Mouse (Mus musculus) lung, embryonic 14.5 days (tissue): ENCODE data around the gene Lrp11. TPM values are rescaled to one million over a fixed set of nuclear protein-coding genes. Genes with fewer than 3 reads are reported as not detected.

ENCODE experiments used
- ATAC-seq: fragments of 200-750 bp; cut with Nextera tagmentation; 2 replicates; pipeline ENCODE4 v1.8.0; 2017; ENCODE audit warnings: mild to moderate bottlenecking, moderate TSS enrichment, moderate library complexity; ENCODE audit not compliant: insufficient read depth
- DNase-seq: peaks from one replicate; pipeline ENCODE4 v3.0.0-alpha.2; 2015
- H3K27ac ChIP-seq: fragments of 300-500 bp; sonication (generic); 2 replicates; pipeline ENCODE4 v1.5.1; 2014; ENCODE audit warnings: low read depth, mild to moderate bottlenecking, moderate library complexity
- H3K27me3 ChIP-seq: fragments of 300-500 bp; sonication (generic); 2 replicates; pipeline ENCODE4 v1.6.1; 2014; ENCODE audit warnings: low read length, control low read depth; ENCODE audit not compliant: insufficient read depth
- H3K36me3 ChIP-seq: fragments of 300-500 bp; sonication (generic); 2 replicates; pipeline ENCODE4 v1.6.1; 2014; ENCODE audit warnings: control low read depth; ENCODE audit not compliant: insufficient read depth
- H3K4me1 ChIP-seq: fragments of 300-500 bp; sonication (generic); 2 replicates; pipeline ENCODE4 v1.6.1; 2014; ENCODE audit warnings: antibody characterized with exemption, control low read depth; ENCODE audit not compliant: insufficient read depth
- H3K4me2 ChIP-seq: fragments of 300-500 bp; sonication (generic); 2 replicates; pipeline ENCODE4 v1.6.1; 2014; ENCODE audit warnings: mild to moderate bottlenecking
- H3K4me3 ChIP-seq: fragments of 300-500 bp; sonication (generic); 2 replicates; pipeline ENCODE4 v1.5.1; 2014; ENCODE audit warnings: low read depth, low read length
- H3K9ac ChIP-seq: fragments of 300-500 bp; sonication (generic); 2 replicates; pipeline ENCODE4 v1.6.1; 2014
- H3K9me3 ChIP-seq: fragments of 300-500 bp; sonication (generic); 2 replicates; pipeline ENCODE4 v1.6.1; 2016; ENCODE audit warnings: low read depth, low read length, control low read depth
- CTCF ChIP-seq: IDR thresholded peaks from 2 replicates; pipeline ENCODE4 v1.5.1; 2016; ENCODE audit warnings: antibody characterized with exemption, low read depth
- WGBS: fragments of 180-500 bp; shearing (Covaris S2); extraction: QIAGEN DNeasy Blood & Tissue Kit; methylation state at CpG from one replicate; pipeline ENCODE4 v1.1.7; 2014; 5-methylcytosine and 5-hydroxymethylcytosine counted together
- polyA plus RNA-seq: library from polyadenylated mRNA; unstranded; fragments of >200 nt; fragmentation: Nextera tagmentation; extraction: Ambion mirVana; gene quantifications from 2 replicates; pipeline ENCODE4 v1.2.1, GENCODE M21; 2014

Gene Lrp11
- polyA plus RNA-seq, 1 experiment from 2014 or later = 7.4 TPM

DNA sequence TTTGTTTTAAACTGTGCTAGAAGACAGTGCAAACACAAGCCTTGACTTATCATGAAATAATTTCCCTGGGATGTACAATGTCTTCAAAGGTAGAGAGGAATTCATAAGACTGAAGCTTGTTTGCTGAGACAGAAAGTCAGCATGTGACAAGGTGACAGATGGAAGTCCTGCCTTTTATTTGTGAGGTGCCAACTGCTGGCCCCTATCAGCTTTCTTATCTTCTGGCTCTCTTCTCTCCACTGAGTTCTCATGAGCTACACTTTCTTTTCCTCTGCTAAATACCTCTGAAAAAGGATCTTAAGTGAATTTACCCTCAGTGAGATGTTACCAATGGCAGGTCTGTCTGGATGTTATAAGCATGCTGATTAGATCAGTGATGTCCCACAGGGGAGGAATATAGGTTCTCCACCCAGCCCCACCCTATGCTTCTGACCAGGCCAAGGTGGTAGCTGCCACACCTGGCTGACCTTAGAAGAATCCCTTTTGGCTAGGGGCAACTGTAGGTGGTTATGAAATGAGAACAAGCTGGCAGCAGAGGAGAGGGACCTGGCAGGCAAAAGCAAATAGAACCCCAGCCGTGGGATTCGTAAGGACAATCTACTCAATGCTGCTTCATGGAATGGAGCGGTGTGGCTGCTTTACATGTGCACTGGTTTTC lies 34.4 kb downstream of the Lrp11 start:
- WGBS = 85% methylated on average over 3 of the region's 3 CpGs
- TF ChIP-seq CTCF = no peak
- no peak for DNase-seq

DNA sequence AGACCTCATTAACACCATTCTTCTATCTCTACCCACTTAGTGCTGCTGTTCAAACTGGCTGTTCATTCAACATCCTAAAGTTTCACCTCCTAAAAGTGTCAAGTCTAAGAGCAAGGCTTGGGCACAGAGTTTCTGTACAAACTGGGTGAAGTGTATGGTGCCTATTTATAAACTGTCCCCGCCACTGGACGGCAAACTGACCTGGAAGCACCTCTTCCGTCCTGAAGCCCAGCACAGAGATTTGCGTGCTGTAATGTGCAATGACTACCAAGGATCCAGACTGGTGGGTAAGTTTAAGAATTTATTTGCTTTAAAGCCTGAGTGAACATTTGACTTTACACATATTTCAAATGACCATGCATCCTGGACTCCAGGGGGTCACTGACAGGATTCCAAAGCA lies 39.5 kb downstream of the Lrp11 start:
- Histone ChIP-seq H3K36me3 (peaks cover 17% of the 10 kb centered on the region; the same call in 1 of the 2 replicates), H3K27me3 (no peaks in the 10 kb centered on the region), H3K4me3 (no peak overlapping the region), H3K9me3 (no peaks in the 10 kb centered on the region), H3K27ac (no peak overlapping the region), H3K9ac (no peak overlapping the region), H3K4me2 (no peak overlapping the region), H3K4me1 (no peaks in the 10 kb centered on the region)
- 88% methylated on average over 4 of the region's 4 CpGs for WGBS
- ATAC-seq (no peak), DNase-seq (no peak)
- no peak for TF ChIP-seq CTCF

More for the DNA sequence above, 34.4 kb downstream of the Lrp11 start:
- Histone ChIP-seq H3K36me3 (peaks cover 5% of the 10 kb centered on the region; the same call in 1 of the 2 replicates), H3K4me3 (no peak overlapping the region), H3K4me1 (no peaks in the 10 kb centered on the region), H3K27ac (no peak overlapping the region), H3K27me3 (no peaks in the 10 kb centered on the region), H3K9ac (no peak overlapping the region), H3K9me3 (no peaks in the 10 kb centered on the region), H3K4me2 (no peak overlapping the region)
- ATAC-seq = no peak

DNA sequence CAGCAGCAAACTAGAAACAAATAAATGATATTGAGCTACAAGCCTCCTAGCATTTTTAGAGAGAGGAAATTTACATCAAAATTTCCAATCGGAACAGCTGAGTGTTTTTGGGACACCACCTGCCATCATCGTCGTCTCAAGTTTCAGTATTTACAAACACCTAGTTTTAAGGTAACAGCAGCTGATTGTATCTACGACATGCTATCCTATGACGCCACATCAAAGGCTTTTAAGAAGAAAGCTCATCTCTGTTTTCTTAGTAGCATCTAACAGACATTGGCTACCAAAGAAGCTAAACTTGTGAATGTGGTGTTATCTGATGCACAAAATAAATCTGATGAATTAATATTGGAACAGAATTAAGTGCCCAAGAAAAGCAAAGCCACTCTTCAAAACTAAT lies 40.7 kb downstream of the Lrp11 start:
- no peak overlapping the region for H3K9ac ChIP-seq
- peaks cover 17% of the 10 kb centered on the region; the same call in 1 of the 2 replicates for H3K36me3 ChIP-seq
- WGBS = 74% methylated on average over 5 of the region's 5 CpGs
- H3K27me3 ChIP-seq = no peaks in the 10 kb centered on the region
- H3K9me3 ChIP-seq = no peaks in the 10 kb centered on the region
- TF ChIP-seq CTCF = no peak
- H3K4me2 ChIP-seq = no peak overlapping the region
- H3K27ac ChIP-seq = no peak overlapping the region
- H3K4me1 ChIP-seq = no peaks in the 10 kb centered on the region
- DNase-seq (no peak), ATAC-seq (no peak)
- H3K4me3 ChIP-seq = no peak overlapping the region

DNA sequence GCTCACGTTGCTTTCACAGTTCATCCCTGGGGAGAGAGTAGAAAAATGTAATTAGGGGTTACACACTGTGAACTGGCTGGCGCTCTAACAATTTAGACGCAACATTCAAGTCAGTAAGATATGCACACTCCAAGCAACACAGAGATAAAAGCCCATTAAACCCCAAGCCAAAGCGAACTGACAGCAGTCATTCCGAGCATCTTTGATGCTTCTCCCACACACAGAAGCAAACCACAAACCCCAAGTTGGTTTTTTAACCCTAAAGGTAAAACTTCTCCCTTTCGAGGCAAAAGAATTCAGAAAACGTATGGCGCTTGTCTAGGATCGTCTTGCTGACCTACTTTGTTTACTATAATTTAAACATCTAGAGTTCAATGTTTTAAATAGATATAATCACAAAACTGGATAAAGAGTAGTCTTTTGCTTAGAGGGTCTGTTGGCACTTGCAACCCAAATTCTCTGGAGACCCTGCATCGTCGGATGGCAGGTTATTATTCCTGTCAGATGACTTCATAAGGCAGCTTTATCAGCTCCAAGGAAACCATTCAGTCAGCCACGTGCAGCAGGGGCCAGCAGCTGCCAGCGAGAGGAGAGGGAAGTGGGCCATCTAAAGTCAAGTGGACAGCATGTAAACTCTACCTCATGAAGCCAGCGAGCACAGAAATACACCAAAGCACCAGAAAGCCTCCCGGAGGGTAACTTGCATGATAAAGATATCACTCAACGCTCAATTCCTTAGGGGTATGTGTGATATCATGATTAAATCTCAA lies 41.5 kb downstream of the Lrp11 start:
- Histone ChIP-seq H3K27ac (no peak overlapping the region), H3K4me2 (no peak overlapping the region), H3K4me1 (no peaks in the 10 kb centered on the region), H3K27me3 (no peaks in the 10 kb centered on the region), H3K4me3 (no peak overlapping the region), H3K36me3 (peaks cover 17% of the 10 kb centered on the region; the same call in 1 of the 2 replicates), H3K9ac (no peak overlapping the region), H3K9me3 (no peaks in the 10 kb centered on the region)
- DNase-seq (no peak), ATAC-seq (no peak)
- 58% methylated on average over 16 of the region's 16 CpGs for WGBS
- TF ChIP-seq CTCF = no peak

DNA sequence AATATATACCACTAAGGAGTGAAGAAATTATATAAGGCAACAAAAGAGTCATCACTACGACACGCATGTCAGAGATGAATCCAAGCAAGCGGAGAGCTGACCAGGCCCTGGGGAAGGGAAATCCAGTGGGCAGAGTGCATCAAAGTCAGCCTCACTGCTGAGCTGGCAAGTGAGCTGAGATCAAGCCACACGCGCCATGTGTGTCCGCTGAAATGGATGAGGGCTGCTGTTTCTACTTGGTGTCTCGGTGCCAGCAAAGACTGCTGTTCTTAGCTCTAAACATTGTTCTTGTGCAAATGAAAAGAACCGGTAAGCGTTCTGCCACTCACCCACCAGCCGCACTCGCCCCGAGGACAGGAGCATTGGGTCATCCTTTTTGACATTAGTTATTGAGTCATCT lies 50.8 kb downstream of the Lrp11 start:
- H3K9ac ChIP-seq = no peak overlapping the region
- ATAC-seq (no peak), DNase-seq (no peak)
- H3K4me1 ChIP-seq = no peaks in the 10 kb centered on the region
- no peak overlapping the region for H3K27ac ChIP-seq
- H3K4me3 ChIP-seq = no peak overlapping the region
- H3K27me3 ChIP-seq = no peaks in the 10 kb centered on the region
- no peak for TF ChIP-seq CTCF
- WGBS = 95% methylated on average over 12 of the region's 12 CpGs
- no peaks in the 10 kb centered on the region for H3K9me3 ChIP-seq
- H3K4me2 ChIP-seq = no peak overlapping the region
- H3K36me3 ChIP-seq = peaks cover 69% of the 10 kb centered on the region

DNA sequence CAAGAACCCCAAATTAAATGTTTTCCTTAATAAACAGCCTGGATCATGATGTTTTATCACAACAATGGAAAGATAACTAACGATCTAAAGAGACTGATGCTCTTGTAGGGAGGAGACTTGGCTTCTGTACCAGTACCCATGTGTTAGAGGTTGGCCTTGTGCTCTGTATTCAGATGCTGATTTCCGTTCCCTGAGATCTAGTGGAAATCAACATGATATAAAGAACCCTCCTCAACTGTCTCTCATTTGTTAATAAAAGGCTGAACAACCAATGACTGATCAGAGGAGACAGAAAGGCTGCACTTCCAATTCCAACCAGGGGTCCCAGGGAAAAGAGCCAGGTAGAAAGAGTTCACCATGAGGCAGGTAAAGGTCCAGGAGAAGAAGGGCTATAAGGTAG lies 56.3 kb downstream of the Lrp11 start:
- no peak overlapping the region for H3K9ac ChIP-seq
- TF ChIP-seq CTCF = no peak
- H3K4me1 ChIP-seq = no peaks in the 10 kb centered on the region
- ATAC-seq = no peak
- DNase-seq = no peak
- 86% methylated on average over 2 of the region's 2 CpGs for WGBS
- H3K36me3 ChIP-seq = peaks cover 56% of the 10 kb centered on the region
- no peak overlapping the region for H3K4me3 ChIP-seq
- H3K27ac ChIP-seq = no peak overlapping the region
- no peak overlapping the region for H3K4me2 ChIP-seq
- H3K27me3 ChIP-seq = no peaks in the 10 kb centered on the region
- H3K9me3 ChIP-seq = no peaks in the 10 kb centered on the region

DNA sequence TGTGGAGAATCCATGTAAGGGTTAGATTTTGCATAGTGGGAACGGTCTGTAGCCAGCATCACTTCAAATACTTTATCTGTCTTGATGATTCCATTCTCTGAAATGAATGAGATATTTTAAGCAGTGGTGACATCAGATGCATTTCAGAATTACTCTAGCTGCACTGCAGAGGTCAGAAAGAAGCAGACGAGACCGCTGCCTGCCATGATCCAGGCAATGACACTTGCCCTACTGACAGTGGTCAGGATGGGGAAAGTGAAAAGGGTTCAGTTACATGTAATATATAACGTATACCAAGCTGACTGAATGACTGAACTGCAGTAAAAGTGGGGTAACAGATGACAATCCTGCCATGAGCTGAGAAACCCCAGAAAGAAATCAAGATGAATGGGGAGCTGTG lies 59.5 kb downstream of the Lrp11 start:
- Histone ChIP-seq H3K36me3 (peaks cover 39% of the 10 kb centered on the region), H3K9ac (no peak overlapping the region), H3K9me3 (no peaks in the 10 kb centered on the region), H3K27me3 (no peaks in the 10 kb centered on the region), H3K4me3 (no peak overlapping the region), H3K4me1 (no peaks in the 10 kb centered on the region), H3K27ac (no peak overlapping the region), H3K4me2 (no peak overlapping the region)
- no peak for ATAC-seq
- 85% methylated on average over 4 of the region's 4 CpGs for WGBS
- no peak for TF ChIP-seq CTCF
- no peak for DNase-seq
